Mouse (Mus musculus) kidney, adult 2 months (tissue): ENCODE data around the gene Arpc1b. TPM values are rescaled to one million over a fixed set of nuclear protein-coding genes. Genes with fewer than 3 reads are reported as not detected.

ENCODE experiments used
- DNase-seq: peaks from one replicate; pipeline ENCODE4 v3.0.0; 2021
- H3K27ac ChIP-seq: fragments of 200-500 bp; 2 replicates; pipeline ENCODE4 v1.5.1; 2012; ENCODE audit warnings: low read depth, low read length, control low read depth, inconsistent platforms; ENCODE audit not compliant: insufficient read depth
- H3K27me3 ChIP-seq: fragments of 200-500 bp; replicated peaks from 2 replicates; pipeline ENCODE4 v1.6.1; 2012; ENCODE audit warnings: mild to moderate bottlenecking, moderate library complexity, low read length, inconsistent platforms; ENCODE audit not compliant: control insufficient read depth, insufficient read depth
- H3K36me3 ChIP-seq: fragments of 200-500 bp; 2 replicates; pipeline ENCODE4 v1.6.1; 2012; ENCODE audit warnings: mild to moderate bottlenecking, moderate library complexity, low read length, inconsistent platforms; ENCODE audit not compliant: control insufficient read depth, insufficient read depth
- H3K4me1 ChIP-seq: fragments of 200-500 bp; 2 replicates; pipeline ENCODE4 v1.6.1; 2011; ENCODE audit warnings: low read length; ENCODE audit not compliant: control insufficient read depth, insufficient read depth
- H3K4me3 ChIP-seq: fragments of 200-500 bp; 2 replicates; pipeline ENCODE4 v1.5.1; 2011; ENCODE audit warnings: mild to moderate bottlenecking, low read depth, low read length, control low read depth; ENCODE audit not compliant: insufficient read depth
- CTCF ChIP-seq: fragments of 200-500 bp; conservative IDR thresholded peaks from 2 replicates; pipeline ENCODE4 v1.5.1; 2011; ENCODE audit warnings: low read depth, mild to moderate bottlenecking, control low read depth, low read length, moderate library complexity, mixed read lengths; ENCODE audit not compliant: insufficient read depth, insufficient read length
- POLR2A ChIP-seq: fragments of 200-500 bp; IDR thresholded peaks from one replicate; pipeline ENCODE4 v1.6.1; 2011; ENCODE audit warnings: low read depth, low read length, control low read depth
- WGBS: fragments of 180-500 bp; shearing (Covaris S2); methylation state at CpG from one replicate; pipeline ENCODE4 v1.1.7; 2018; 5-methylcytosine and 5-hydroxymethylcytosine counted together
- polyA plus RNA-seq: library from polyadenylated mRNA; depleted of rRNA; stranded (reverse); fragments of >200 nt; gene quantifications from 2 replicates; pipeline ENCODE4 v1.2.3, GENCODE M21; 2012

Arpc1b gene
- polyA plus RNA-seq, 1 experiment = 193 TPM

- DNase-seq = no peak
- Histone ChIP-seq H3K36me3 (peaks cover 3% of the 10 kb centered on the region), H3K4me3 (no peak overlapping the region), H3K4me1 (no peaks in the 10 kb centered on the region), H3K27ac (no peak overlapping the region), H3K27me3 (no peaks in the 10 kb centered on the region)
- TF ChIP-seq CTCF (no peak), POLR2A (no peak)
- 86% methylated on average over 4 of the region's 4 CpGs for WGBS
Observed at GRCm38 (mm10) chr5:145102706-145103105, 11.3 kb upstream of the Arpc1b start.

DNA sequence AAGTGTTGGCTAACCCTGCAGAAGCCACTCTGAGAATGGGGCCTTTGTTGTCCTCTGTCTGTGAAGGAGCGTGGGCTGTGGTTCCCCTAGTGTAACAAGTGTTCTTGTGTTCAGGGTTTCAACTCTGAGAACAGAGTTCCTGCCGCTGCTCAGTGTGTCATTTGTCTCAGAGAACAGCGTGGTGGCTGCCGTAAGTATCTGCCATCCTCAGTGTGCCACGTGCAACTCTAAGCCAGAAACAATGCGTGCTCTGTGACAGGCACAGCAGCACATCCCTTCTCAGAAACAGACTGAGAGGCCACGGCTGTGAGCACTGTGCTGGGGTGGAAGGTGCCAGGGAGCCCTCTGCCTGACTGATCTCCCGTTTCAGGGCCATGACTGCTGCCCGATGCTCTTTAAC lies 9.7 kb upstream of the Arpc1b start:
- H3K4me3 ChIP-seq = no peak overlapping the region
- no peaks in the 10 kb centered on the region for H3K4me1 ChIP-seq
- no peak overlapping the region for H3K27ac ChIP-seq
- no peaks in the 10 kb centered on the region for H3K27me3 ChIP-seq
- 91% methylated on average over 9 of the region's 9 CpGs for WGBS
- peaks cover 3% of the 10 kb centered on the region; the same call in 1 of the 2 replicates for H3K36me3 ChIP-seq
- TF ChIP-seq POLR2A (no peak), CTCF (no peak)
- DNase-seq = no peak

- 86% methylated on average over 9 of the region's 9 CpGs for WGBS
- no peak for DNase-seq
- no peak for TF ChIP-seq CTCF
- no peak for TF ChIP-seq POLR2A
- Histone ChIP-seq H3K4me3 (no peak overlapping the region), H3K4me1 (no peaks in the 10 kb centered on the region), H3K27ac (no peak overlapping the region), H3K27me3 (no peaks in the 10 kb centered on the region), H3K36me3 (peaks cover 3% of the 10 kb centered on the region; the same call in 1 of the 2 replicates)
Observed at GRCm38 (mm10) chr5:145105694-145106275, 8.2 kb upstream of the Arpc1b start.

DNA sequence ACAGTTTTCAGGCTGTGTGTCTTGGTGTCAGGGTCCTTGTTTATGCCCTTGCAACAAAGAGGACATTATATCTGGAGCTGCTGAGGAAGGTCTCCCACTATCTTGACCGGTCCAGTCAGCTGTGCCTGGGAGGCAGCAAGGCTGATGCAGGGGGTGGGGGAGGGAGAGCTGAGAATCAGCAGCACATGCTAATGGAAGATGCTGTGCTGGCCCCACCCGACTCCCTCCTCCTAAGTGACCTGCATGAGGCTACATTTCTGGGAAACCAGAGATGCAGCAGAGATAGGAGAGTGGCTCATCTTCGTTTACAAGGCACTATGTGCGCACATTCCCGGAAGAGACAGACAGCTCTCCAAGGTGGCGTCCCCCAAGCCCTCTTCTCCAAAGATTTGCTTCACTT lies 3.6 kb upstream of the Arpc1b start:
- Histone ChIP-seq H3K27me3 (no peaks in the 10 kb centered on the region), H3K4me3 (no peak overlapping the region), H3K27ac (no peak overlapping the region), H3K4me1 (peaks cover 3% of the 10 kb centered on the region; the same call in 1 of the 2 replicates), H3K36me3 (peaks cover 3% of the 10 kb centered on the region; the same call in 1 of the 2 replicates)
- WGBS = 90% methylated on average over 6 of the region's 6 CpGs
- no peak for DNase-seq
- no peak for TF ChIP-seq CTCF
- no peak for TF ChIP-seq POLR2A

DNA sequence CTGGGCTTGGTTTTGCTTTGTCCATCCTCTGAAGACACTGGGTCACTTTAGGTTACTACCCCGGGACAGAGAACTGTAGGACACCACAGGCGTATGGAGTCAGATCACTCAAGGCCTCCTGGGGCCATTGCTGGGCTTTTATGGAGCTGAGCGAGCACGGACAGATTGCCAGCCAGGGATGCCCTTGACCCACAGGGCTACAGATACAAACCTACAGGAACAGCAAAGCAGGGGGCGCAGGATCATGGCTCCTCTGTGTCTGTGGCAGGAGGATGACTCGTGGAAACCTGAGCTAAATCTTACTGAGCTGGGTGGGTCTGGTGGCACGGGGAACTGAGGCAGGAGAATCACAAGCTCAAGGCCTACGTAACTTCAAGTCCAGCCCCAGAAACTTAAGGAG lies 1.4 kb upstream of the Arpc1b start:
- TF ChIP-seq POLR2A (no peak), CTCF (no peak)
- 83% methylated on average over 8 of the region's 8 CpGs for WGBS
- no peaks in the 10 kb centered on the region for H3K36me3 ChIP-seq
- no peak overlapping the region for H3K4me3 ChIP-seq
- H3K27me3 ChIP-seq = no peaks in the 10 kb centered on the region
- peaks cover 3% of the 10 kb centered on the region; the same call in 1 of the 2 replicates for H3K4me1 ChIP-seq
- no peak overlapping the region for H3K27ac ChIP-seq
- no peak for DNase-seq

DNA sequence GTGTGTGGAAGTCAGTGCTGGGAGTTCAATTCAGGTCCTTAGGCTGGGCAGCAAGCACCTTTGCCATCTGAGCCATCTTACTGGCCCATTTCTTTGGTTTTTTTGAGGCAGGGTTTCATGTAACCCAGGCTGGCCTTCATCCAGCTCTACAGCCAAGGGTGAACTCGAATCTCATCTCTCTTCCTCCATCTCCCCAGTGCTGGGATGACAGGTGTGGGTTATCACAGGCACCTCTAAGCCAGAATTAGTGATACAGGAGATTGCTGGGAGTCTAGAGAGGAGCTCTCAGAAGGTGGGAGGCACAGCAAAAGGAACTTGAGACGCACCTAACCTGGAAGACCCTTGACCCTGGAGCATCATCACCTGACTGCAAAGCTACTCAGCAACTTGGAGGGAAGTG lies 599 bp upstream of the Arpc1b start:
- H3K27me3 ChIP-seq = no peaks in the 10 kb centered on the region
- H3K36me3 ChIP-seq = no peaks in the 10 kb centered on the region
- no peak overlapping the region for H3K27ac ChIP-seq
- H3K4me3 ChIP-seq = peak overlapping the region; percentile 82; the same call in 1 of the 2 replicates
- peaks cover 3% of the 10 kb centered on the region; the same call in 1 of the 2 replicates for H3K4me1 ChIP-seq
- DNase-seq = no peak
- 23% methylated on average over 2 of the region's 2 CpGs for whole genome bisulfite sequencing
- TF ChIP-seq POLR2A = no peak
- no peak for TF ChIP-seq CTCF

- H3K4me1 ChIP-seq = peaks cover 3% of the 10 kb centered on the region; the same call in 1 of the 2 replicates
- DNase-seq = peak; percentile 69
- H3K27ac ChIP-seq = peak overlapping the region; percentile 86
- H3K36me3 ChIP-seq = no peaks in the 10 kb centered on the region
- WGBS = 11% methylated on average over 40 of the region's 40 CpGs
- H3K4me3 ChIP-seq = peak overlapping the region; percentile 82
- TF ChIP-seq POLR2A (no peak), CTCF (no peak)
- no peaks in the 10 kb centered on the region for H3K27me3 ChIP-seq
Observed at GRCm38 (mm10) chr5:145114606-145115473, 825 bp downstream of the Arpc1b start.
